Mouse (Mus musculus): ENCODE measurements around the gene Cyfip2. TPM values are rescaled to one million over a fixed set of nuclear protein-coding genes. Genes with fewer than 3 reads are reported as not detected.
A peak's percentile ranks its signal among the peaks of the same experiment; 100 is the strongest.

Gene Cyfip2
- polyA plus RNA-seq, 1 experiment from 2014 or later = 3.4 TPM

- Histone ChIP-seq H3K36me3 (ENCODE audit: insufficient read depth, low read length) (no peaks in the 10 kb centered on the region), H3K4me3 (ENCODE audit: low read depth, low read length) (no peak overlapping the region), H3K27me3 (replicated peaks; ENCODE audit: insufficient read depth, low read length) (no peaks in the 10 kb centered on the region), H3K4me1 (ENCODE audit: insufficient read depth, low read depth, low read length) (no peaks in the 10 kb centered on the region; the same call in 1 of the 2 replicates), H3K9me3 (ENCODE audit: low read length) (no peaks in the 10 kb centered on the region), H3K9ac (replicated peaks; ENCODE audit: low read depth) (no peak overlapping the region), H3K4me2 (replicated peaks; ENCODE audit: low read depth, low read length) (no peak overlapping the region), H3K27ac (ENCODE audit: low read length) (no peak overlapping the region)
- DNase-seq (ENCODE audit: low spot score) (peak; percentile 79), ATAC-seq (peak; percentile 73)
- WGBS = 63% methylated on average over 3 of the region's 3 CpGs
- TF ChIP-seq EP300 (IDR thresholded peaks at IDR 0.05) = no peak
- TF ChIP-seq CTCF (IDR thresholded peaks at IDR 0.05) = no peak
Observed at GRCm38 (mm10) chr11:46264584-46264983, 48.1 kb downstream of the Cyfip2 start.

GRCm38 (mm10) chr11:46263291-46263690 is 49.4 kb downstream of the Cyfip2 start:
- Histone ChIP-seq H3K4me2 (replicated peaks; ENCODE audit: low read depth, low read length) (no peak overlapping the region), H3K27ac (ENCODE audit: low read length) (no peak overlapping the region), H3K36me3 (ENCODE audit: insufficient read depth, low read length) (no peaks in the 10 kb centered on the region), H3K27me3 (replicated peaks; ENCODE audit: insufficient read depth, low read length) (no peaks in the 10 kb centered on the region), H3K9me3 (ENCODE audit: low read length) (no peaks in the 10 kb centered on the region), H3K4me3 (ENCODE audit: low read depth, low read length) (no peak overlapping the region), H3K9ac (replicated peaks; ENCODE audit: low read depth) (no peak overlapping the region), H3K4me1 (ENCODE audit: insufficient read depth, low read depth, low read length) (no peaks in the 10 kb centered on the region; the same call in 1 of the 2 replicates)
- DNase-seq (ENCODE audit: low spot score) = no peak
- TF ChIP-seq CTCF (IDR thresholded peaks at IDR 0.05) (no peak), EP300 (IDR thresholded peaks at IDR 0.05) (no peak)
- no peak for ATAC-seq
- WGBS = 88% methylated on average over 11 of the region's 11 CpGs

GRCm38 (mm10) chr11:46262854-46263253 is 49.8 kb downstream of the Cyfip2 start:
- TF ChIP-seq CTCF (IDR thresholded peaks at IDR 0.05) (no peak), EP300 (IDR thresholded peaks at IDR 0.05) (no peak)
- DNase-seq (ENCODE audit: low spot score) = no peak
- 55% methylated on average over 3 of the region's 3 CpGs for WGBS

GRCm38 (mm10) chr11:46258749-46259148 is 53.9 kb downstream of the Cyfip2 start:
- Histone ChIP-seq H3K4me1 (ENCODE audit: insufficient read depth, low read depth, low read length) (no peaks in the 10 kb centered on the region), H3K27me3 (replicated peaks; ENCODE audit: insufficient read depth, low read length) (no peaks in the 10 kb centered on the region), H3K9ac (replicated peaks; ENCODE audit: low read depth) (no peak overlapping the region), H3K9me3 (ENCODE audit: low read length) (no peaks in the 10 kb centered on the region), H3K4me3 (ENCODE audit: low read depth, low read length) (no peak overlapping the region), H3K36me3 (ENCODE audit: insufficient read depth, low read length) (no peaks in the 10 kb centered on the region), H3K4me2 (replicated peaks; ENCODE audit: low read depth, low read length) (no peak overlapping the region), H3K27ac (ENCODE audit: low read length) (no peak overlapping the region)
- TF ChIP-seq CTCF (IDR thresholded peaks at IDR 0.05) (no peak), EP300 (IDR thresholded peaks at IDR 0.05) (no peak)
- 89% methylated on average over 8 of the region's 8 CpGs for WGBS
- ATAC-seq (no peak), DNase-seq (ENCODE audit: low spot score) (no peak)

More at GRCm38 (mm10) chr11:46262854-46263253, 49.8 kb downstream of the Cyfip2 start:
- ATAC-seq = no peak
- H3K9me3 ChIP-seq (ENCODE audit: low read length) = no peaks in the 10 kb centered on the region
- H3K27ac ChIP-seq (ENCODE audit: low read length) = no peak overlapping the region
- no peaks in the 10 kb centered on the region for H3K36me3 ChIP-seq (ENCODE audit: insufficient read depth, low read length)
- no peak overlapping the region for H3K4me3 ChIP-seq (ENCODE audit: low read depth, low read length)
- H3K4me2 ChIP-seq (replicated peaks; ENCODE audit: low read depth, low read length) = no peak overlapping the region
- H3K27me3 ChIP-seq (replicated peaks; ENCODE audit: insufficient read depth, low read length) = no peaks in the 10 kb centered on the region
- H3K9ac ChIP-seq (replicated peaks; ENCODE audit: low read depth) = no peak overlapping the region
- no peaks in the 10 kb centered on the region; the same call in 1 of the 2 replicates for H3K4me1 ChIP-seq (ENCODE audit: insufficient read depth, low read depth, low read length)

- Histone ChIP-seq H3K36me3 (ENCODE audit: insufficient read depth, low read length) (no peaks in the 10 kb centered on the region), H3K27ac (ENCODE audit: low read length) (no peak overlapping the region), H3K4me3 (ENCODE audit: low read depth, low read length) (no peak overlapping the region), H3K9me3 (ENCODE audit: low read length) (no peaks in the 10 kb centered on the region), H3K4me1 (ENCODE audit: insufficient read depth, low read depth, low read length) (no peaks in the 10 kb centered on the region), H3K9ac (replicated peaks; ENCODE audit: low read depth) (no peak overlapping the region), H3K27me3 (replicated peaks; ENCODE audit: insufficient read depth, low read length) (no peaks in the 10 kb centered on the region), H3K4me2 (replicated peaks; ENCODE audit: low read depth, low read length) (no peak overlapping the region)
- TF ChIP-seq CTCF (IDR thresholded peaks at IDR 0.05) (peak; percentile 61), EP300 (IDR thresholded peaks at IDR 0.05) (no peak)
- ATAC-seq (no peak), DNase-seq (ENCODE audit: low spot score) (peak; percentile 9)
- 64% methylated on average over 4 of the region's 4 CpGs for WGBS
Observed at GRCm38 (mm10) chr11:46258207-46258606, 54.5 kb downstream of the Cyfip2 start.

- no peak overlapping the region for H3K27ac ChIP-seq (ENCODE audit: low read length)
- H3K4me1 ChIP-seq (ENCODE audit: insufficient read depth, low read depth, low read length) = no peaks in the 10 kb centered on the region
- WGBS = 85% methylated on average over 2 of the region's 2 CpGs
- no peak for ATAC-seq
- no peaks in the 10 kb centered on the region for H3K27me3 ChIP-seq (replicated peaks; ENCODE audit: insufficient read depth, low read length)
- no peaks in the 10 kb centered on the region for H3K9me3 ChIP-seq (ENCODE audit: low read length)
- no peak overlapping the region for H3K9ac ChIP-seq (replicated peaks; ENCODE audit: low read depth)
- DNase-seq (ENCODE audit: low spot score) = no peak
- no peak overlapping the region for H3K4me3 ChIP-seq (ENCODE audit: low read depth, low read length)
- TF ChIP-seq EP300 (IDR thresholded peaks at IDR 0.05) (no peak), CTCF (IDR thresholded peaks at IDR 0.05) (no peak)
- H3K36me3 ChIP-seq (ENCODE audit: insufficient read depth, low read length) = no peaks in the 10 kb centered on the region
- no peak overlapping the region for H3K4me2 ChIP-seq (replicated peaks; ENCODE audit: low read depth, low read length)
Observed at GRCm38 (mm10) chr11:46255291-46255690, 57.4 kb downstream of the Cyfip2 start.

GRCm38 (mm10) chr11:46251994-46252393 is 60.7 kb downstream of the Cyfip2 start:
- Histone ChIP-seq H3K27me3 (replicated peaks; ENCODE audit: insufficient read depth, low read length) (no peaks in the 10 kb centered on the region), H3K4me2 (replicated peaks; ENCODE audit: low read depth, low read length) (no peak overlapping the region), H3K9ac (replicated peaks; ENCODE audit: low read depth) (no peak overlapping the region), H3K27ac (ENCODE audit: low read length) (no peak overlapping the region), H3K4me3 (ENCODE audit: low read depth, low read length) (no peak overlapping the region), H3K4me1 (ENCODE audit: insufficient read depth, low read depth, low read length) (no peaks in the 10 kb centered on the region), H3K36me3 (ENCODE audit: insufficient read depth, low read length) (no peaks in the 10 kb centered on the region), H3K9me3 (ENCODE audit: low read length) (no peaks in the 10 kb centered on the region)
- 27% methylated on average over 7 of the region's 7 CpGs for WGBS
- TF ChIP-seq EP300 (IDR thresholded peaks at IDR 0.05) (no peak), CTCF (IDR thresholded peaks at IDR 0.05) (peak; percentile 96)
- peak; percentile 74 for DNase-seq (ENCODE audit: low spot score)
- peak; percentile 40 for ATAC-seq
